In the genomic region with DNA sequence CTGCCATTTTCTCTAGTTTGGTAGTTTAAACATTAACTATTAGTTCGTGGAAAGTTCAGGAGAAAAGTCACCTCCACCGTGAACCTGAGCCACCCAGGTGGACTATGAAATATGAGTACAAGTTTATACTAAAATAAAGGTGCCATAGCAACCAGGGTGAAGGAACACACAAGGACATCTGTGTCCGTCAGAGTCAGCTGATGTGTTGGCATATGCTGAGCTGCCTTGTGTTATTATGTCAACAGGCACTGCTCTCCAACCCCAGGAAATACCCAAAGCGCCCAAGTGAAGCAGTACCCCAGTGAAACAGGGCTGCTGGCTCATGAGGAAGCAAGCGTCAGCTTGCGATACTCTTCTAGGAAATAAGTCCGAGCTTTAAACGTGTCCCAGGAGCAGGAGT, we compare ENCODE assay signal across 14 mouse cellular contexts.
DNase-seq lines count a peak whose midpoint lies in the region; ATAC-seq and TF ChIP-seq lines count a peak whose summit lies in the region.
"Had no signal": no experiment of that assay in that cellular context is flagged by ENCODE, and none has a peak within 500 bp of the region (broad histone marks: within the 10 kb centered on the region; RNA-seq: fewer than 3 reads in every experiment).

No protein-coding gene starts in this region.

- DNase-seq in embryonic facial prominence, embryonic 11.5 days (ENCODE audit: low spot score), result peak; percentile 35
- DNase-seq in embryonic facial prominence, embryonic 10.5 days (ENCODE audit: low spot score), result no peak
- peak; percentile 24 for DNase-seq in brain, adult 2 months (ENCODE audit: low read depth, low spot score)
- DNase-seq in lung, postnatal 0 days (ENCODE audit: low spot score), result peak; percentile 76
- no peak for DNase-seq in urinary bladder, postnatal 36 days (ENCODE audit: low spot score in 2 of 2)
- DNase-seq: cerebellum, adult 2 months; liver, embryonic 13.5 days; retina, postnatal 1 day; thymus, postnatal 14 days had no signal

- no peak overlapping the region for H3K4me3 ChIP-seq in embryonic facial prominence, embryonic 11.5 days (ENCODE audit: low read depth, low read length)
- H3K4me3 ChIP-seq in embryonic facial prominence, embryonic 10.5 days, result no peak overlapping the region
- H3K4me3 ChIP-seq in kidney, embryonic 14.5 days (ENCODE audit: low read length), result no peak overlapping the region
- H3K4me3 ChIP-seq in lung, postnatal 0 days (ENCODE audit: low read depth, low read length), result no peak overlapping the region
- H3K4me3 ChIP-seq in midbrain, embryonic 15.5 days, result no peak overlapping the region
- H3K4me3 ChIP-seq: liver, embryonic 13.5 days had no signal

- H3K9me3 ChIP-seq in embryonic facial prominence, embryonic 11.5 days (replicated peaks; ENCODE audit: control insufficient read depth, low read length), result no peaks in the 10 kb centered on the region
- H3K9me3 ChIP-seq in embryonic facial prominence, embryonic 10.5 days, result no peaks in the 10 kb centered on the region
- H3K9me3 ChIP-seq in kidney, embryonic 14.5 days (ENCODE audit: control insufficient read depth, low read length), result no peaks in the 10 kb centered on the region
- H3K9me3 ChIP-seq in lung, postnatal 0 days (ENCODE audit: low read length), result no peaks in the 10 kb centered on the region
- no peaks in the 10 kb centered on the region for H3K9me3 ChIP-seq in midbrain, embryonic 15.5 days
- H3K9me3 ChIP-seq: liver, embryonic 13.5 days had no signal

- H3K4me1 ChIP-seq in embryonic facial prominence, embryonic 11.5 days (ENCODE audit: control insufficient read depth, insufficient read depth, low read length), result no peaks in the 10 kb centered on the region
- peaks cover 4% of the 10 kb centered on the region; the same call in 1 of the 2 replicates for H3K4me1 ChIP-seq in embryonic facial prominence, embryonic 10.5 days
- 0 out of 2 replicates have a peak, but pooled peaks cover 5% of the 10 kb centered on the region for H3K4me1 ChIP-seq in kidney, embryonic 14.5 days (ENCODE audit: control insufficient read depth, insufficient read depth, low read length)
- H3K4me1 ChIP-seq in lung, postnatal 0 days (ENCODE audit: insufficient read depth, low read depth, low read length), result no peaks in the 10 kb centered on the region; the same call in 1 of the 2 replicates
- H3K4me1 ChIP-seq in midbrain, embryonic 15.5 days, result no peaks in the 10 kb centered on the region

- no peak for TF ChIP-seq CTCF in lung, postnatal 0 days (IDR thresholded peaks at IDR 0.05)

- TF ChIP-seq EP300 in lung, postnatal 0 days (IDR thresholded peaks at IDR 0.05), result peak; percentile 42; the same call in 1 of the 2 replicates

- 67% methylated on average over 8 of the region's 8 CpGs for WGBS in embryonic facial prominence, embryonic 11.5 days
- 74% methylated on average over 8 of the region's 8 CpGs for WGBS in embryonic facial prominence, embryonic 10.5 days
- WGBS in kidney, embryonic 14.5 days, result 50% methylated on average over 8 of the region's 8 CpGs
- 35% methylated on average over 8 of the region's 8 CpGs for WGBS in lung, postnatal 0 days
- WGBS in midbrain, embryonic 15.5 days, result 79% methylated on average over 8 of the region's 8 CpGs

- H3K27ac ChIP-seq in embryonic facial prominence, embryonic 11.5 days (replicated peaks; ENCODE audit: low read depth, low read length), result no peak overlapping the region
- no peak overlapping the region for H3K27ac ChIP-seq in embryonic facial prominence, embryonic 10.5 days (replicated peaks)
- H3K27ac ChIP-seq in kidney, embryonic 14.5 days (ENCODE audit: low read depth, low read length), result peak overlapping the region; percentile 48; the same call in 1 of the 2 replicates
- H3K27ac ChIP-seq in lung, postnatal 0 days (ENCODE audit: low read length), result no peak overlapping the region
- H3K27ac ChIP-seq in midbrain, embryonic 15.5 days, result no peak overlapping the region
- H3K27ac ChIP-seq: liver, embryonic 13.5 days had no signal

- no peak overlapping the region for H3K4me2 ChIP-seq in embryonic facial prominence, embryonic 11.5 days (ENCODE audit: low read depth, low read length)
- H3K4me2 ChIP-seq in kidney, embryonic 14.5 days (replicated peaks; ENCODE audit: low read depth, low read length), result no peak overlapping the region
- H3K4me2 ChIP-seq in lung, postnatal 0 days (replicated peaks; ENCODE audit: low read depth, low read length), result no peak overlapping the region
- no peak overlapping the region for H3K4me2 ChIP-seq in midbrain, embryonic 15.5 days
- H3K4me2 ChIP-seq: liver, embryonic 13.5 days had no signal

- ATAC-seq in embryonic facial prominence, embryonic 11.5 days (replicated peaks; ENCODE audit: insufficient number of reproducible peaks, low FRiP score, low TSS enrichment, low read depth), result no peak; the same call in 1 of the 2 replicates
- ATAC-seq in kidney, embryonic 14.5 days (ENCODE audit: low FRiP score, low TSS enrichment), result 0 out of 2 replicates have a peak, but pooled peaks have one; percentile 28
- peak; percentile 89 for ATAC-seq in lung, postnatal 0 days
- ATAC-seq in midbrain, embryonic 15.5 days (replicated peaks), result no peak
- ATAC-seq in erythroblast, adult 5-6 weeks (replicated peaks; ENCODE audit: low FRiP score, poor library complexity, severe bottlenecking), result no peak
- ATAC-seq: hindbrain, embryonic 16.5 days; Patski had no signal

- no peak overlapping the region for H3K9ac ChIP-seq in embryonic facial prominence, embryonic 11.5 days (replicated peaks; ENCODE audit: low read length)
- no peak overlapping the region for H3K9ac ChIP-seq in kidney, embryonic 14.5 days (ENCODE audit: low read depth, low read length)
- no peak overlapping the region for H3K9ac ChIP-seq in lung, postnatal 0 days (replicated peaks; ENCODE audit: low read depth)
- no peak overlapping the region for H3K9ac ChIP-seq in midbrain, embryonic 15.5 days
- H3K9ac ChIP-seq: liver, embryonic 13.5 days had no signal

- no peaks in the 10 kb centered on the region for H3K36me3 ChIP-seq in embryonic facial prominence, embryonic 11.5 days (replicated peaks; ENCODE audit: control insufficient read depth, insufficient read depth, low read depth, low read length)
- H3K36me3 ChIP-seq in embryonic facial prominence, embryonic 10.5 days (replicated peaks), result no peaks in the 10 kb centered on the region
- H3K36me3 ChIP-seq in kidney, embryonic 14.5 days (ENCODE audit: control insufficient read depth, insufficient read depth, low read length), result no peaks in the 10 kb centered on the region
- no peaks in the 10 kb centered on the region for H3K36me3 ChIP-seq in lung, postnatal 0 days (ENCODE audit: insufficient read depth, low read length)
- H3K36me3 ChIP-seq in midbrain, embryonic 15.5 days (replicated peaks), result no peaks in the 10 kb centered on the region
- H3K36me3 ChIP-seq: liver, embryonic 13.5 days had no signal

- H3K27me3 ChIP-seq in embryonic facial prominence, embryonic 11.5 days (ENCODE audit: control insufficient read depth, insufficient read depth, low read length), result no peaks in the 10 kb centered on the region
- H3K27me3 ChIP-seq in embryonic facial prominence, embryonic 10.5 days (replicated peaks; ENCODE audit: low read depth, poor library complexity, severe bottlenecking), result no peaks in the 10 kb centered on the region
- no peaks in the 10 kb centered on the region for H3K27me3 ChIP-seq in kidney, embryonic 14.5 days (ENCODE audit: control insufficient read depth, insufficient read depth, low read length)
- H3K27me3 ChIP-seq in lung, postnatal 0 days (replicated peaks; ENCODE audit: insufficient read depth, low read length), result no peaks in the 10 kb centered on the region
- no peaks in the 10 kb centered on the region for H3K27me3 ChIP-seq in midbrain, embryonic 15.5 days (replicated peaks)
- H3K27me3 ChIP-seq: liver, embryonic 13.5 days; Patski had no signal

Comparison
In these comparisons a context has a peak if more than half of its experiments do, and no peak if none do; other contexts are left out.
1. DNase-seq: peak in embryonic facial prominence, embryonic 11.5 days (single experiment), brain, adult 2 months (single experiment) and lung, postnatal 0 days (single experiment); none in embryonic facial prominence, embryonic 10.5 days (single experiment) and urinary bladder, postnatal 36 days (0 of 2).
2. ATAC-seq: peak in kidney, embryonic 14.5 days (single experiment) and lung, postnatal 0 days (single experiment); none in embryonic facial prominence, embryonic 11.5 days (single experiment), midbrain, embryonic 15.5 days (single experiment) and erythroblast, adult 5-6 weeks (single experiment).